19 mouse cellular contexts compared by ENCODE assay signal in genomic region chr10:98584776-98585175, GRCm38 (mm10).
DNase-seq lines count a peak whose midpoint lies in the region; ATAC-seq and TF ChIP-seq lines count a peak whose summit lies in the region.
"Had no signal": no experiment of that assay in that cellular context is flagged by ENCODE, and none has a peak within 500 bp of the region (broad histone marks: within the 10 kb centered on the region; RNA-seq: fewer than 3 reads in every experiment).

No protein-coding gene starts in this region.

- H3K27me3 ChIP-seq in lung, embryonic 14.5 days (ENCODE audit: insufficient read depth, low read length) = no peaks in the 10 kb centered on the region
- no peaks in the 10 kb centered on the region for H3K27me3 ChIP-seq in Patski
- no peaks in the 10 kb centered on the region for H3K27me3 ChIP-seq in kidney, embryonic 14.5 days (ENCODE audit: control insufficient read depth, insufficient read depth, low read length)
- H3K27me3 ChIP-seq: embryonic facial prominence, embryonic 15.5 days; heart, embryonic 12.5 days; hindbrain, embryonic 15.5 days had no signal

- CTCF ChIA-PET in Patski (lab: Charles Lee) = interaction anchor here (1.1 kb wide), 1 partner anchor 45 kb away, joined by 4 read pairs; no protein-coding TSS in a partner anchor

- no peak overlapping the region for H3K27ac ChIP-seq in lung, embryonic 14.5 days (ENCODE audit: low read depth)
- H3K27ac ChIP-seq in kidney, embryonic 14.5 days (ENCODE audit: low read depth, low read length) = no peak overlapping the region
- H3K27ac ChIP-seq: embryonic facial prominence, embryonic 15.5 days; forebrain, embryonic 10.5 days; hindbrain, embryonic 15.5 days had no signal

- H3K36me3 ChIP-seq in lung, embryonic 14.5 days (ENCODE audit: insufficient read depth) = no peaks in the 10 kb centered on the region
- no peaks in the 10 kb centered on the region for H3K36me3 ChIP-seq in kidney, embryonic 14.5 days (ENCODE audit: control insufficient read depth, insufficient read depth, low read length)
- H3K36me3 ChIP-seq: embryonic facial prominence, embryonic 15.5 days; forebrain, embryonic 10.5 days; heart, embryonic 12.5 days; hindbrain, embryonic 15.5 days had no signal

- H3K9me3 ChIP-seq in lung, embryonic 14.5 days (ENCODE audit: low read depth, low read length) = no peaks in the 10 kb centered on the region
- no peaks in the 10 kb centered on the region for H3K9me3 ChIP-seq in kidney, embryonic 14.5 days (ENCODE audit: control insufficient read depth, low read length)
- H3K9me3 ChIP-seq: embryonic facial prominence, embryonic 15.5 days; forebrain, embryonic 10.5 days; heart, embryonic 12.5 days; hindbrain, embryonic 15.5 days had no signal

- no peak overlapping the region for H3K4me2 ChIP-seq in lung, embryonic 14.5 days
- no peak overlapping the region for H3K4me2 ChIP-seq in kidney, embryonic 14.5 days (replicated peaks; ENCODE audit: low read depth, low read length)
- H3K4me2 ChIP-seq: embryonic facial prominence, embryonic 15.5 days; heart, embryonic 12.5 days; hindbrain, embryonic 15.5 days had no signal

- 0 out of 2 replicates have a peak, but pooled peaks cover 5% of the 10 kb centered on the region for H3K4me1 ChIP-seq in lung, embryonic 14.5 days (ENCODE audit: insufficient read depth)
- no peaks in the 10 kb centered on the region for H3K4me1 ChIP-seq in kidney, embryonic 14.5 days (ENCODE audit: control insufficient read depth, insufficient read depth, low read length)
- H3K4me1 ChIP-seq: embryonic facial prominence, embryonic 15.5 days; hindbrain, embryonic 15.5 days had no signal

- H3K4me3 ChIP-seq in lung, embryonic 14.5 days (ENCODE audit: low read depth, low read length) = no peak overlapping the region
- H3K4me3 ChIP-seq in kidney, embryonic 14.5 days (ENCODE audit: low read length) = no peak overlapping the region
- H3K4me3 ChIP-seq: embryonic facial prominence, embryonic 15.5 days; erythroblast, embryonic 14.5 days; forebrain, embryonic 10.5 days; heart, embryonic 12.5 days; hindbrain, embryonic 15.5 days had no signal

- POLR2A ChIA-PET in Patski (lab: Charles Lee) = interaction anchor here (0.8 kb wide), 1 partner anchor 330 kb away, joined by 3 read pairs; no protein-coding TSS in a partner anchor

- H3K9ac ChIP-seq in lung, embryonic 14.5 days = no peak overlapping the region
- H3K9ac ChIP-seq in kidney, embryonic 14.5 days (ENCODE audit: low read depth, low read length) = no peak overlapping the region
- H3K9ac ChIP-seq: embryonic facial prominence, embryonic 15.5 days; heart, embryonic 12.5 days; hindbrain, embryonic 15.5 days had no signal

- 60% methylated on average over 1 of the region's 1 CpGs for WGBS in lung, embryonic 14.5 days
- WGBS in kidney, embryonic 14.5 days = 69% methylated on average over 1 of the region's 1 CpGs

- DNase-seq in lung, embryonic 14.5 days = peak; percentile 41
- no peak for DNase-seq in lung, postnatal 4 days
- DNase-seq in MN1 (ENCODE audit: low spot score) = peak; percentile 12
- peak; percentile 17 for DNase-seq in Patski (ENCODE audit: low read depth, low spot score)
- DNase-seq in retina, postnatal 1 day = peak; percentile 55
- no peak for DNase-seq in embryo, embryonic 11 days
- DNase-seq: adrenal gland, postnatal 14 days; cerebellum, adult 2 months; gastrocnemius, postnatal 36 days; heart, adult 18-20 months; heart, postnatal 36 days had no signal

- no peak for TF ChIP-seq CTCF in lung, embryonic 14.5 days (IDR thresholded peaks at IDR 0.05; ENCODE audit: low read depth)
- TF ChIP-seq CTCF in Patski (IDR thresholded peaks at IDR 0.05) = no peak

- in situ Hi-C loops in Patski (cut with MboI; ENCODE audit: low pct_unique_long_range_greater_than_20kb) = no loop called here

- ATAC-seq in lung, embryonic 14.5 days (ENCODE audit: insufficient read depth) = no peak
- ATAC-seq in Patski = no peak
- no peak for ATAC-seq in kidney, embryonic 14.5 days (ENCODE audit: low FRiP score, low TSS enrichment)
- ATAC-seq: activated CD4-positive, CD25-positive, alpha-beta regulatory T cell, adult 4 months; forebrain, embryonic 14.5 days had no signal

Comparison
In these comparisons a context has a peak if more than half of its experiments do, and no peak if none do; other contexts are left out.
1. DNase-seq: peak in lung, embryonic 14.5 days (single experiment), MN1 (single experiment), Patski (single experiment) and retina, postnatal 1 day (single experiment); none in lung, postnatal 4 days (0 of 2) and embryo, embryonic 11 days (single experiment).